Mouse (Mus musculus) heart, postnatal 36 days (tissue): ENCODE data around the gene Gm45716. TPM values are rescaled to one million over a fixed set of nuclear protein-coding genes. Genes with fewer than 3 reads are reported as not detected.
A peak's percentile ranks its signal among the peaks of the same experiment; 100 is the strongest.

Experiments used
- DNase-seq, 2 experiments: peaks; one replicate each; pipeline ENCODE4 v3.0.0; 2021 to 2022
- intact Hi-C: fragments of 180-260 bp; cut with DNase I; formaldehyde crosslinking; loops from one replicate; pipeline ENCODE4 v1.15.1; 2025
- total RNA-seq, 2 experiments: library from RNA; stranded (reverse); gene quantifications; 2 replicates each; pipeline ENCODE4 v1.2.3; 2021

The Gm45716 gene
- total RNA-seq, 2 experiments from 2014 or later: 8.6 to 9.6 TPM

GRCm38 (mm10) chr11:90247793-90248192, 60.3 kb downstream of the Gm45716 start:
- intact Hi-C loops: loop anchor here (2.0 to 10.0 kb wide), 2 partner anchors 63 to 167 kb away; no protein-coding TSS in a partner anchor
- DNase-seq: no peak

DNA sequence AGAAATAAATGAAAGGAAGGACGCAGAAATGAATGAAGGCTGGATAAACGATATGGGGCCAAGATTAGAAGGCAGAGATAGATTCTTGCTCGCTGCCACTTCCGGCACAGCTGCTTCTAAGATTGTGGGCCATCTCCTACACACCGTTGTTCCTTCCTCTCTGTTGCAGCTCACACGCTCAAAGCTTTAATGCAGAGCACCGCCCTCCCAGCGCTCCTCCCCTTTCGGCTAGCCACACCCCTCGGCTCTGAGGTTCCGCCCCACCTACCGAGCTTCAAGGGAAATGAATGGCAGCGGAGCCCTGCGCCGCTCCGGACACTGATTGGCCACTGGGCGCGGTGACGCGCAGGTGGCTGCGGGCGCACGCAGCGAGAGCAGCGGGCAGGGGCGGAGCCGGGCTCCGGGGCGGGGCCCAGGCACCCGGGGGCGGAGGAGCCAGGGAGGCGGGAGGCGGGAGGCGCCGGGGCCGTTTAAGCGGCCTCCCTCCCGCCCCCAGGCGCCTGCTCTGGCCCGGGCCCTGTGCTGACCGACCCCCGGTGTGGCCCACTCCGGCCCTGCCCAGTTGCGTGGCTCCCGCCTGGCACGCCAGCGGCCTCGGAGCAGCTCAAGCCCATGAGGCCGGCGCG, 61.7 kb downstream of the Gm45716 start, which contains the start of gene Mmd:
Gene Mmd, plus strand, starts transcription at position 432 of the 626 bp plus-strand sequence.
- DNase-seq: peak; percentile 96 to 97
- intact Hi-C loops: loop anchor here (2.0 to 10.0 kb wide), 2 partner anchors 64 to 166 kb away; no protein-coding TSS in a partner anchor

DNA sequence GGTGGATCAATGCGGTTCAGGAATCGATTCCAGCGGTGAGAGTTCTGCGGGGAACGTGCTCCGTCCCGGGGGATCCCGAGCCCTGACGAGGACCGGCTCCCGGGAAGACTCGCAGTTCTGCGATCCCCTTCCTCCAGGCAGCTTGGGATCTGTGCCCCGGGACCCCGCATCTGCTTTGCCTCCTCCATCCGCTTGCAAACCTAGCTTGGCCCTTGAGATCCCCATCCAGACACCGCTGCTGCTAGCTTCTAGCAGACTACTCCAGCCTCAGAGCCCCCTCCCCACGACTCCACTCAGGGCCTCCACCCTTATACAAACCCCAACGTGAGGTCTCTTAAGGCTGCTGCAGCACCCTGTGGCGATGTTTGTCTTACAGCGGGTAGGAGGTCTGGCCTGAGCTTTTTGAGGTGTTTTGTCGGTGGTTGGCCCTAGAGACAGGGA, 62.2 kb downstream of the Gm45716 start:
- DNase-seq: no peak
- intact Hi-C loops: loop anchor here (2.0 to 10.0 kb wide), 2 partner anchors 65 to 165 kb away; no protein-coding TSS in a partner anchor

GRCm38 (mm10) chr11:90250189-90250588, 62.7 kb downstream of the Gm45716 start:
- intact Hi-C loops: no loop called here
- peak in 1 of 2 experiments; percentile 34 for DNase-seq

- DNase-seq: peak in 1 of 2 experiments; percentile 7
- intact Hi-C loops: no loop called here
Observed at GRCm38 (mm10) chr11:90250730-90251129, 63.2 kb downstream of the Gm45716 start.

DNA sequence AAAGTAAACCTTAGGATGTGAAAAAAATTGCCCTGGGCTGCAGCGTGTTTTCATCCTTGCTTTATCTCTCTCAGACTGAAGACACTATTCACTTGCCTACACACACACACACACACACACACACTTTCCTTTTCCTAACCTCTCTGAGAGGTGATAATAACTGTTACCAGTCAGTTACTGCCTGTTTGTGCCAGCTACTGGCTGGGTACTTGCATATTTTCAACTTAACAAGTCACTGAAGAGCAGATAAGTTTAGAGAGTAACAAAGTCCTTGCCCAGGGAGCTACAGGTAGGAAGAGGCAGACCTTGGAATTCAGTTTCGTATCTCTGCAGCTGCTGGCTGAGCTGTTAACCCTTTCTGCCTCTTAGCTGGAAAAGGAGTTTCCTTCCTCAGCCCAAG, 64.4 kb downstream of the Gm45716 start:
- no peak for DNase-seq
- intact Hi-C loops: no loop called here

DNA sequence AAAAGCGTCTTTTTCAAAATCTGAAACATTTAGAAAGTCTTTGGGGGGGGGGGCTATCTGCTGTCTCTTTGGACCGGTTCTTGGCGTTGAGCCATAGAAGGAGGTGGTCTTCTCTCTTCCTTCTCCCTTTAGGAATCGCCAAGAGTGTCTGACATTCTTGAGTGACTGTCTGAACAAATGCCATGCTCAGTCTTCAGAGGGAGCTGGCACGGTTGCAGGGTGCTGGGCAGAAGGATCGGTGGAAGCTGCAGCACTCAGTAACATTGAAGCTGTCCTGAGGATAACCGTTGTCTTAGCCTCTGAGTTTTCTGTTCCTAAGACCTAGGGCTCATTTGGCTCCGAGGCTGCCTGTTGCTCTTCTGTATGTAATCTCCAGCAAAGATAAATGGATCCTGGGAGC, 64.9 kb downstream of the Gm45716 start:
- intact Hi-C loops: no loop called here
- no peak for DNase-seq

DNA sequence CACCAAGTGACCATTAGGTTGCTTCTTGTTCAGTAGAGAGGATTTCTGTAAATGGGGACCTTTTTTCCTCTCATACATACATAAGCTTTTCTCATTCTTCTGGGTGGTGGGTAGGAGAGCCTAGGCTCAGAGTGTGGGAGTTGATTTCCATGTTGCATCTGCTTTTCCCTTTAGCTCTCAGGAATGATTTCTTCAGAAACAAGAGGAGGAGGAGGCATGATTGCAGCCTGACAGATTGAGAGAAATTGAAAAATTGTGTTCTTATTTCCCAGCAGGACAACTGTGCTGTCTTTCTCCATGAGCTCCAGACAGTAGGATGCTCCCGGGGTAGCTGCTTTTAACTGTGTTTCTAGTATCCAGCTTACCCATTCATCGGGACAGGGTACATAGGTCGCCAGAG, 67.1 kb downstream of the Gm45716 start:
- DNase-seq: no peak
- intact Hi-C loops: no loop called here

GRCm38 (mm10) chr11:90255687-90256086, 68.2 kb downstream of the Gm45716 start:
- DNase-seq: peak in 1 of 2 experiments; percentile 34
- intact Hi-C loops: no loop called here

GRCm38 (mm10) chr11:90256833-90257525, 69.5 kb downstream of the Gm45716 start:
- DNase-seq: no peak
- intact Hi-C loops: no loop called here

DNA sequence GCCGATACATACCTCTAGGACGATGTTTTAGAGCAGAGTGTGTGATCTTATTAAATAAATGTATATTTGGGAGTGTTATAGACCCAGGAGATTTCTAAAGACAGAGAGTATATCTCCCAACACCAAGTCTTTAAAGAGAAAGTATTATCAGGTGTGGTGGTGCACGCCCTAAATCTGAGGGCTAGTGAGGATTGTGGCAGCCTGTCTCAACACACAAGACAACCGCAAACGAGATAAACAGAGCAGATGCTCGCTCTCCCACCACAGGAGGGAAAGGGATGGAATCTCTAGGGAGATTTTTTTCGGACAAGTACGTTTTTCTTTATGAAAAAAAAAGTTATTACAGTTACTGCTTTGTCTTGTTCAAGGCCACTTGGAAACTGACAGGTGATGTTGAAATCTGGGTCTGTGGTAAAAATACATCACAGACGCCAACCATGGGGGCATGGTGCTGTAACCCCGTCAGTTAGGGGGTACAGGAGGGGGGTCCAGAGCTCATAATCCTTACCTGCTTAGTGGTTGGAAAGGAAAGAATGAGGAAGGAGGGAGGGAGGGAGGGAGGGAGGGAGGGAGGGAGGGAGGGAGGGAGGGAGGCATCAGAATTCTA, 70.9 kb downstream of the Gm45716 start:
- intact Hi-C loops: no loop called here
- no peak for DNase-seq

- intact Hi-C loops: no loop called here
- no peak for DNase-seq
Observed at GRCm38 (mm10) chr11:90259071-90259470, 71.6 kb downstream of the Gm45716 start.

- intact Hi-C loops: no loop called here
Observed at GRCm38 (mm10) chr11:90259826-90260225, 72.3 kb downstream of the Gm45716 start.

GRCm38 (mm10) chr11:90264180-90264579, 76.7 kb downstream of the Gm45716 start:
- DNase-seq: no peak
- intact Hi-C loops: no loop called here

More at GRCm38 (mm10) chr11:90259826-90260225, 72.3 kb downstream of the Gm45716 start:
- DNase-seq: no peak

- no peak for DNase-seq
- intact Hi-C loops: no loop called here
Observed at GRCm38 (mm10) chr11:90265581-90265980, 78.1 kb downstream of the Gm45716 start.

DNA sequence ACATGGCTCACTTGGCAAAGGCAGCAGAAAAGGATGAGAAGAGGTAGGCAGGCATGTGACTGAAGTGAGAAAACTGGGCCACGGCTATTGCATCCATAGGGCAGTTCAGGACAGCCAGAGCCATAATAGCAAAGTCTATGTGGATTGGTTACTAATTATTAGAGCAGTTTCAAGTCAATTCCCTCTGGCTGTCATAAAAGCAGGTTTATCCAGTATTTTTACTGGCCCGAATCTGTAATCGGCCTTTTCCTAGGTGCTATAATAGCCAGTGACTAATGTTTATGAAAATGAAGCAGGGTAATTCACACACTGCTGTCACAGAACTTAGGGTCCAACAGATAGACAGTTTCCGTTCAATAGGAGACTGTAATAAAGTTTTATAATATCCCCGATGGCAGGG, 81.5 kb downstream of the Gm45716 start:
- intact Hi-C loops: no loop called here
- DNase-seq: no peak

DNA sequence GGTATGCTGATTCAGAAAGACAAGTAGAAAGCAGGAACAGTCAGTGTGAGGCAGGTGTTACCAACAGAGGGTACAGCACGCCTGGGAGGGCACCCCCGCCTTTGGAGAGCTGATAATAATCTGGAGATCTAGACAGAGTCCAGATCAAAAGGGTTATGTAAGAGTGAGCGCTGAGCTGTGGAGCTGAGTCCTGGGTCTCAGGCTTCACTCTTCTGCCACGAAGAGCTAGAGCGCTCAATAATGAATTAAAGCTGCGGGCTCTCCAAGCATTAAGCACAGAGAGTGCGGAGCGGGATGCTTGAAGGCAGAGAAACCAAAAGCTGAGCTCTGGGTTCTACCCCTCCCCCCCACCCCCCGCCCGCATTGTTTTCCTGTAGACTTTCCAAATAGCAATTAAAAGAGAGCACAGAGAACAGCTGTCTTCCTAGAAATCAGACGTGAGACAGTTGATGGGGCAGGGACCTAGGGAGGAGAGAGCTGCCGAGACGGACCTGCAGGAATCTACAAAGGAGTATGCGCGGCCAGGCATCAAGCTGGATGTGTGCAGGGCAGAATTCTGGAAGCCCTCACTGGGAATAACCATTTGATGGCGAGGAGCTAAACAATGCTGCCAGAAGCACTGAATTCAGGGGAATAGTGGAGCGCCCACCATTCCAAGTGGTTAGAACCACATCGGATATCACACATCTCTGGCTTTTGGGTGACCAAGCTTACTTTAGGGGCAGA, 82.1 kb downstream of the Gm45716 start:
- intact Hi-C loops: no loop called here
- no peak for DNase-seq

- intact Hi-C loops: no loop called here
- no peak for DNase-seq
Observed at GRCm38 (mm10) chr11:90270132-90270877, 82.8 kb downstream of the Gm45716 start.

DNA sequence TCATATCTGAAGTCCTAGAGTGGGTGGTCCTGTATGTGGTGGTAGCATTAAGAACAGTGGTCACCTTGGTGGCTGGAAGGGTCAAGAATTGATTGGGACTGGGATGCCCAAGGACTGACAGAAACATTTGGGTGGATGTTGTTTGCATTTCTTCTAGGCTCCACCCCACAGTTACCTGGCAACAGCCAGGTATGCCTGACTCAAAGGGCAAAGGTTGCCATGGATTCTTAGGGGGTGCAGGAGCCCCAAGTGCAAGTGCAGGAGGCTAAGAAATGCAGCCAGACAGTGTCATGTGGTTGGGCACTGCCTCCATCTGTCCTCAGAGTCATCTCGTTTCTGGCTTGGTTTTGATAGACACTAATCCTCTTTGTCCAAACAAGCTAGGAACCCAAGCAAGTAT, 86.7 kb downstream of the Gm45716 start:
- intact Hi-C loops: no loop called here
- no peak for DNase-seq

- intact Hi-C loops: no loop called here
- peak; percentile 39 to 40 for DNase-seq
Observed at GRCm38 (mm10) chr11:90275663-90276062, 88.2 kb downstream of the Gm45716 start.
